Mouse (Mus musculus) forebrain, postnatal 0 days (tissue): ENCODE data around the gene Olfr665. TPM values are rescaled to one million over a fixed set of nuclear protein-coding genes. Genes with fewer than 3 reads are reported as not detected.

ENCODE experiments used
- ATAC-seq: fragments of 200-750 bp; cut with Nextera tagmentation; 2 replicates; pipeline ENCODE4 v1.8.0; 2017; ENCODE audit warnings: mild to moderate bottlenecking, moderate library complexity
- DNase-seq: peaks from one replicate; pipeline ENCODE4 v3.0.0-alpha.2; 2015
- H3K27ac ChIP-seq: fragments of 300-500 bp; sonication (generic); 2 replicates; pipeline ENCODE4 v1.5.1; 2014; ENCODE audit warnings: low read depth, mild to moderate bottlenecking, antibody characterized with exemption, low read length, moderate library complexity, mixed read lengths
- H3K27me3 ChIP-seq: fragments of 300-500 bp; sonication (generic); 2 replicates; pipeline ENCODE4 v1.6.1; 2014; ENCODE audit warnings: mild to moderate bottlenecking, low read length, mixed read lengths; ENCODE audit not compliant: insufficient read depth
- H3K36me3 ChIP-seq: fragments of 300-500 bp; sonication (generic); 2 replicates; pipeline ENCODE4 v1.6.1; 2014; ENCODE audit warnings: mild to moderate bottlenecking, moderate library complexity; ENCODE audit not compliant: insufficient read depth
- H3K4me1 ChIP-seq: fragments of 300-500 bp; sonication (generic); 2 replicates; pipeline ENCODE4 v1.6.1; 2014; ENCODE audit warnings: antibody characterized with exemption; ENCODE audit not compliant: insufficient read depth
- H3K4me2 ChIP-seq: fragments of 300-500 bp; sonication (generic); 2 replicates; pipeline ENCODE4 v1.6.1; 2014; ENCODE audit warnings: low read depth, mild to moderate bottlenecking, moderate library complexity
- H3K4me3 ChIP-seq: fragments of 300-500 bp; sonication (generic); 2 replicates; pipeline ENCODE4 v1.5.1; 2014; ENCODE audit warnings: low read depth, low read length, mixed read lengths
- H3K9ac ChIP-seq: fragments of 300-500 bp; sonication (generic); 2 replicates; pipeline ENCODE4 v1.6.1; 2014; ENCODE audit warnings: mild to moderate bottlenecking
- H3K9me3 ChIP-seq: fragments of 300-500 bp; sonication (generic); 2 replicates; pipeline ENCODE4 v1.6.1; 2016; ENCODE audit warnings: low read length
- CTCF ChIP-seq: sonication (generic); IDR thresholded peaks from 2 replicates; pipeline ENCODE4 v1.5.1; 2016; ENCODE audit warnings: antibody characterized with exemption, control low read depth, low read depth
- WGBS: fragments of 180-500 bp; shearing (Covaris S2); extraction: QIAGEN DNeasy Blood & Tissue Kit; methylation state at CpG from one replicate; pipeline ENCODE4 v1.1.7; 2014; 5-methylcytosine and 5-hydroxymethylcytosine counted together
- polyA plus RNA-seq: library from polyadenylated mRNA; unstranded; fragments of >200 nt; fragmentation: Nextera tagmentation; extraction: Ambion mirVana; gene quantifications from 2 replicates; pipeline ENCODE4 v1.2.1, GENCODE M21; 2015
- total RNA-seq: library from RNA; depleted of rRNA; stranded (reverse); fragments of >200 nt; gene quantifications from 2 replicates; pipeline ENCODE4 v1.2.3, GENCODE M21; 2014; rRNA removed

Olfr665 gene
- total and polyA plus RNA-seq, 2 experiments from 2014 or later: not detected

GRCm38 (mm10) chr7:104861381-104861780 is 16.4 kb upstream of the Olfr665 start:
- no peaks in the 10 kb centered on the region for H3K9me3 ChIP-seq
- no peak for TF ChIP-seq CTCF
- 77% methylated on average over 3 of the region's 3 CpGs for WGBS
- no peaks in the 10 kb centered on the region for H3K36me3 ChIP-seq
- no peak overlapping the region for H3K27ac ChIP-seq
- no peak overlapping the region for H3K9ac ChIP-seq
- no peak overlapping the region for H3K4me2 ChIP-seq
- ATAC-seq (no peak), DNase-seq (no peak)
- H3K4me1 ChIP-seq: no peaks in the 10 kb centered on the region
- H3K27me3 ChIP-seq: no peaks in the 10 kb centered on the region
- no peak overlapping the region for H3K4me3 ChIP-seq

GRCm38 (mm10) chr7:104895852-104896251 is 18.0 kb downstream of the Olfr665 start, which contains the start of gene Olfr666:
TSS of gene Olfr666 (minus strand) at chr7:104895952.
- Histone ChIP-seq H3K4me2 (no peak within 1 kb of the TSS), H3K4me1 (no peaks in the 10 kb centered on the region), H3K4me3 (no peak within 1 kb of the TSS), H3K36me3 (no peaks in the 10 kb centered on the region), H3K27ac (no peak within 1 kb of the TSS), H3K9ac (no peak within 1 kb of the TSS), H3K27me3 (no peaks in the 10 kb centered on the region), H3K9me3 (no peaks in the 10 kb centered on the region)
- WGBS: 87% methylated on average over 2 of the region's 2 CpGs
- TF ChIP-seq CTCF: no peak
- no peak for DNase-seq
- ATAC-seq: no peak

- no peaks in the 10 kb centered on the region for H3K36me3 ChIP-seq
- DNase-seq (no peak), ATAC-seq (no peak)
- no peaks in the 10 kb centered on the region for H3K9me3 ChIP-seq
- H3K27me3 ChIP-seq: no peaks in the 10 kb centered on the region
- H3K27ac ChIP-seq: no peak within 1 kb of the TSS
- TF ChIP-seq CTCF: no peak
- no peak within 1 kb of the TSS for H3K4me2 ChIP-seq
- no peak within 1 kb of the TSS for H3K4me3 ChIP-seq
- no peaks in the 10 kb centered on the region for H3K4me1 ChIP-seq
- H3K9ac ChIP-seq: no peak within 1 kb of the TSS
- WGBS: 92% methylated on average over 1 of the region's 1 CpGs
Measured at GRCm38 (mm10) chr7:104921382-104921781, 43.6 kb downstream of the Olfr665 start, which contains the start of gene Olfr667. TSS of gene Olfr667 (minus strand) at chr7:104921482.

DNA sequence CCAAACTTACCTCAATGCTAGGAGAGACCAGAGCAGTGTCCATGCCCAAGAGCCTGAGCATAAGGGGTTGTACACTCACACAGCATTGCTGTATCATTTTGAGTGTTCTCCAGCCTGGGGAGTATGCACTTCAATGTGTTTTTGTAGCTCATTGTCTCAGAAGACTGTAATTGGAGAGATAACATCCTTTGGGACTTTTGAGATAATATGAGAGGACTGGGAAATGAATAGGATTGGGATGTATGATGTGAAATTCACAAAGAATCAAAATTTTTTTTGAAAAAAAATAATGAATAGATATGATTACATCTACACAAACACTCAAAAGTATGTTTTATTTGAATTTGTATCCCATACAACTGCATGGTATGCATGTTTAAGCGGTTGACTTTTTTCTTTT is 50.1 kb downstream of the Olfr665 start, which contains the start of gene Olfr668:
Gene Olfr668 (minus strand): TSS at position 101 of the 400 bp plus-strand sequence.
- TF ChIP-seq CTCF: no peak
- no peaks in the 10 kb centered on the region for H3K27me3 ChIP-seq
- no peak within 1 kb of the TSS for H3K4me3 ChIP-seq
- H3K36me3 ChIP-seq: no peaks in the 10 kb centered on the region
- DNase-seq (no peak), ATAC-seq (no peak)
- H3K4me1 ChIP-seq: no peaks in the 10 kb centered on the region
- H3K9ac ChIP-seq: no peak within 1 kb of the TSS
- H3K4me2 ChIP-seq: no peak within 1 kb of the TSS
- H3K9me3 ChIP-seq: no peaks in the 10 kb centered on the region
- 81% methylated on average over 1 of the region's 1 CpGs for WGBS
- H3K27ac ChIP-seq: no peak within 1 kb of the TSS

Other genes starting within 250 kb of the Olfr665 start
- 0.14 and 0.62 TPM in 2 replicates for gene Olfr658, start 230.7 kb upstream of the Olfr665 start, total RNA-seq
- 0.08 and 0.23 TPM in 2 replicates for gene Olfr658, start 230.7 kb upstream of the Olfr665 start, polyA plus RNA-seq
- gene Olfr659, start 211.3 kb upstream of the Olfr665 start, total RNA-seq: not detected in 2 replicates
- gene Olfr659, start 211.3 kb upstream of the Olfr665 start, polyA plus RNA-seq: not detected in 2 replicates
- gene Olfr661, start 191.5 kb upstream of the Olfr665 start, total RNA-seq: not detected in 2 replicates
- not detected in 2 replicates for gene Olfr661, start 191.5 kb upstream of the Olfr665 start, polyA plus RNA-seq
- not detected in 2 replicates for gene Usp17le, start 100.6 kb upstream of the Olfr665 start, total RNA-seq
- gene Usp17le, start 100.6 kb upstream of the Olfr665 start, polyA plus RNA-seq: not detected in 2 replicates
- gene Usp17lb, start 35.4 kb upstream of the Olfr665 start, total RNA-seq: not detected in 2 replicates
- gene Usp17lb, start 35.4 kb upstream of the Olfr665 start, polyA plus RNA-seq: not detected in 2 replicates
- not detected in 2 replicates for gene Usp17la, start 21.0 kb upstream of the Olfr665 start, total RNA-seq
- not detected in 2 replicates for gene Usp17la, start 21.0 kb upstream of the Olfr665 start, polyA plus RNA-seq
- gene Olfr666, start 17.9 kb downstream of the Olfr665 start, total RNA-seq: not detected in 2 replicates
- gene Olfr666, start 17.9 kb downstream of the Olfr665 start, polyA plus RNA-seq: not detected in 2 replicates
- not detected in 2 replicates for gene Olfr667, start 43.5 kb downstream of the Olfr665 start, total RNA-seq
- not detected in 2 replicates for gene Olfr667, start 43.5 kb downstream of the Olfr665 start, polyA plus RNA-seq
- gene Olfr668, start 50.0 kb downstream of the Olfr665 start, total RNA-seq: not detected in 2 replicates
- not detected in 2 replicates for gene Olfr668, start 50.0 kb downstream of the Olfr665 start, polyA plus RNA-seq
- not detected in 2 replicates for gene Olfr669, start 56.2 kb downstream of the Olfr665 start, total RNA-seq
- gene Olfr669, start 56.2 kb downstream of the Olfr665 start, polyA plus RNA-seq: not detected in 2 replicates
- not detected in 2 replicates for gene Olfr670, start 84.6 kb downstream of the Olfr665 start, total RNA-seq
- gene Olfr670, start 84.6 kb downstream of the Olfr665 start, polyA plus RNA-seq: not detected in 2 replicates
- gene Olfr671, start 101.1 kb downstream of the Olfr665 start, total RNA-seq: not detected in 2 replicates
- gene Olfr671, start 101.1 kb downstream of the Olfr665 start, polyA plus RNA-seq: not detected in 2 replicates
- not detected in 2 replicates for gene Olfr672, start 124.0 kb downstream of the Olfr665 start, total RNA-seq
- gene Olfr672, start 124.0 kb downstream of the Olfr665 start, polyA plus RNA-seq: not detected in 2 replicates
- gene Olfr675, start 150.4 kb downstream of the Olfr665 start, total RNA-seq: not detected in 2 replicates
- gene Olfr675, start 150.4 kb downstream of the Olfr665 start, polyA plus RNA-seq: not detected in 2 replicates
- not detected in 2 replicates for gene Olfr676, start 154.7 kb downstream of the Olfr665 start, total RNA-seq
- not detected in 2 replicates for gene Olfr676, start 154.7 kb downstream of the Olfr665 start, polyA plus RNA-seq
- not detected in 2 replicates for gene Olfr677, start 173.3 kb downstream of the Olfr665 start, total RNA-seq
- gene Olfr677, start 173.3 kb downstream of the Olfr665 start, polyA plus RNA-seq: not detected in 2 replicates
- not detected in 2 replicates for gene Olfr678, start 186.4 kb downstream of the Olfr665 start, total RNA-seq
- gene Olfr678, start 186.4 kb downstream of the Olfr665 start, polyA plus RNA-seq: not detected in 2 replicates
- not detected in 2 replicates for gene Olfr679, start 203.2 kb downstream of the Olfr665 start, total RNA-seq
- not detected in 2 replicates for gene Olfr679, start 203.2 kb downstream of the Olfr665 start, polyA plus RNA-seq
- gene Olfr680-ps1, start 214.8 kb downstream of the Olfr665 start, total RNA-seq: not detected in 2 replicates
- not detected in 2 replicates for gene Olfr680-ps1, start 214.8 kb downstream of the Olfr665 start, polyA plus RNA-seq
- gene Olfr681, start 238.8 kb downstream of the Olfr665 start, total RNA-seq: not detected in 2 replicates
- not detected in 2 replicates for gene Olfr681, start 238.8 kb downstream of the Olfr665 start, polyA plus RNA-seq